Mouse (Mus musculus): ENCODE data around the gene Gpr55. TPM values are rescaled to one million over a fixed set of nuclear protein-coding genes. Genes with fewer than 3 reads are reported as not detected.
A peak's percentile ranks its signal among the peaks of the same experiment; 100 is the strongest.
"Not testable (repeated sequence)": the region's sequence is repeated elsewhere in the genome, so short reads cannot be mapped to it uniquely, and the experiment has no call there.

Gpr55 gene
- total and polyA plus RNA-seq, 2 experiments from 2014 or later: 0.05 to 0.12 TPM

- DNase-seq: no peak
- no peak overlapping the region for H3K4me3 ChIP-seq (ENCODE audit: low read depth, low read length)
- no peaks in the 10 kb centered on the region for H3K9me3 ChIP-seq (ENCODE audit: low read length)
- no peak overlapping the region for H3K27ac ChIP-seq (ENCODE audit: low read depth, low read length)
- ATAC-seq: no peak
- no peaks in the 10 kb centered on the region for H3K36me3 ChIP-seq (ENCODE audit: insufficient read depth)
- no peak overlapping the region for H3K4me2 ChIP-seq (ENCODE audit: low read depth)
- H3K9ac ChIP-seq: no peak overlapping the region
- no peak for TF ChIP-seq CTCF (IDR thresholded peaks at IDR 0.05; ENCODE audit: low read depth)
- H3K27me3 ChIP-seq (ENCODE audit: insufficient read depth, low read length): no peaks in the 10 kb centered on the region
- H3K4me1 ChIP-seq (ENCODE audit: insufficient read depth): no peaks in the 10 kb centered on the region
- WGBS: 73% methylated on average over 4 of the region's 4 CpGs
Observed at GRCm38 (mm10) chr1:85993541-85993940, 32.7 kb upstream of the Gpr55 start.

DNA sequence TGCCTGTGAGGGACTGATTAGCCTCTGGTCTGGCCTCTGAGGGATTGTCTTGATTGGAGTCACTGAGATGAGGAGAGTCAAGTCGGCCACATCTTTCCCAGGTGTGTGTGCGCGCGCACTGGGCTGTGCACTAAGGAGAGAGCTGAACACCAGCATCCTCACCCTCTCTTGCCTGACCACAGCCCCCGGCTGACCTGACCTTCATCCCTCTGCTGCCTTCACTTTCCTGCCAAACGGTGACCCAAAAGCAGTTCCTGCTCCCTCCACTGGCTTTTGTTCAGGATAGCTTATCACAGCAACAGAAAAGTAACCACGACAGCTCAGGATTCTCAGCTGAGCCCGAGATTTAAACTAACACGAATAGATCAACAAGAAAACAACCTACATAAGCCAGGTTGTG, 31.4 kb upstream of the Gpr55 start:
- DNase-seq (no peak), ATAC-seq (no peak)
- Histone ChIP-seq H3K9me3 (ENCODE audit: low read length) (no peaks in the 10 kb centered on the region), H3K4me1 (ENCODE audit: insufficient read depth) (no peaks in the 10 kb centered on the region), H3K27ac (ENCODE audit: low read depth, low read length) (no peak overlapping the region), H3K4me2 (ENCODE audit: low read depth) (no peak overlapping the region), H3K9ac (no peak overlapping the region), H3K4me3 (ENCODE audit: low read depth, low read length) (no peak overlapping the region), H3K27me3 (ENCODE audit: insufficient read depth, low read length) (no peaks in the 10 kb centered on the region), H3K36me3 (ENCODE audit: insufficient read depth) (no peaks in the 10 kb centered on the region)
- no peak for TF ChIP-seq CTCF (IDR thresholded peaks at IDR 0.05; ENCODE audit: low read depth)
- 84% methylated on average over 9 of the region's 9 CpGs for WGBS

- H3K27ac ChIP-seq (ENCODE audit: low read depth, low read length); DNase-seq; H3K36me3 ChIP-seq (ENCODE audit: insufficient read depth); H3K9ac ChIP-seq; ATAC-seq; H3K4me1 ChIP-seq (ENCODE audit: insufficient read depth); H3K4me3 ChIP-seq (ENCODE audit: low read depth, low read length); H3K9me3 ChIP-seq (ENCODE audit: low read length); H3K27me3 ChIP-seq (ENCODE audit: insufficient read depth, low read length); H3K4me2 ChIP-seq (ENCODE audit: low read depth): not testable (repeated sequence)
- 89% methylated on average over 4 of the region's 4 CpGs for WGBS
Observed at GRCm38 (mm10) chr1:85988882-85989281, 28.1 kb upstream of the Gpr55 start.

GRCm38 (mm10) chr1:85988351-85988750, 27.5 kb upstream of the Gpr55 start:
- Histone ChIP-seq H3K4me1 (ENCODE audit: insufficient read depth) (no peaks in the 10 kb centered on the region), H3K27me3 (ENCODE audit: insufficient read depth, low read length) (no peaks in the 10 kb centered on the region), H3K4me3 (ENCODE audit: low read depth, low read length) (no peak overlapping the region), H3K9me3 (ENCODE audit: low read length) (no peaks in the 10 kb centered on the region), H3K9ac (no peak overlapping the region), H3K27ac (ENCODE audit: low read depth, low read length) (no peak overlapping the region), H3K36me3 (ENCODE audit: insufficient read depth) (no peaks in the 10 kb centered on the region), H3K4me2 (ENCODE audit: low read depth) (no peak overlapping the region)
- TF ChIP-seq CTCF (IDR thresholded peaks at IDR 0.05; ENCODE audit: low read depth): no peak
- DNase-seq (no peak), ATAC-seq (no peak)
- WGBS: 79% methylated on average over 4 of the region's 4 CpGs

DNA sequence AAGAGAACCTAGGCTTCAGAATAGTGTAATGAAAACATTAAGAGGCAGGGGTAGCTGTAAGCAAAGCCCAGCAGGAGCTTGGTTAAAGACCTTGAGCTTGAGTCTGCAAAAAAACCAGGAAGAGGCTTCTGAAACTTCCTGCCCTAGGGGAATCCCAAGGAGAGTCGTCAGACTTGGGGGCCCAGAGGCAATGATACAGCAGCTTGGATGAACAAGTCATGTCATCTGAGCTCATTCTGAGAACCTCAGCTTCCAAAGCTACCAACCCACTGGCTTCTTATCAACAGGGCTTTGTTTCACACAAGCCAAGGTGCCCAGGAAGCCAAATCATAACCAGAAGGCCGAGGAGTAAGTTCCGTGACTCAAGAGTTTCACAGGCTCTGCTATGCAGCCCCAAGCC, 25.0 kb upstream of the Gpr55 start:
- Histone ChIP-seq H3K9me3 (ENCODE audit: low read length) (no peaks in the 10 kb centered on the region), H3K36me3 (ENCODE audit: insufficient read depth) (no peaks in the 10 kb centered on the region), H3K4me2 (ENCODE audit: low read depth) (no peak overlapping the region), H3K27ac (ENCODE audit: low read depth, low read length) (no peak overlapping the region), H3K4me3 (ENCODE audit: low read depth, low read length) (no peak overlapping the region), H3K27me3 (ENCODE audit: insufficient read depth, low read length) (no peaks in the 10 kb centered on the region), H3K4me1 (ENCODE audit: insufficient read depth) (no peaks in the 10 kb centered on the region), H3K9ac (no peak overlapping the region)
- no peak for ATAC-seq
- no peak for DNase-seq
- WGBS: 93% methylated on average over 3 of the region's 3 CpGs
- no peak for TF ChIP-seq CTCF (IDR thresholded peaks at IDR 0.05; ENCODE audit: low read depth)

DNA sequence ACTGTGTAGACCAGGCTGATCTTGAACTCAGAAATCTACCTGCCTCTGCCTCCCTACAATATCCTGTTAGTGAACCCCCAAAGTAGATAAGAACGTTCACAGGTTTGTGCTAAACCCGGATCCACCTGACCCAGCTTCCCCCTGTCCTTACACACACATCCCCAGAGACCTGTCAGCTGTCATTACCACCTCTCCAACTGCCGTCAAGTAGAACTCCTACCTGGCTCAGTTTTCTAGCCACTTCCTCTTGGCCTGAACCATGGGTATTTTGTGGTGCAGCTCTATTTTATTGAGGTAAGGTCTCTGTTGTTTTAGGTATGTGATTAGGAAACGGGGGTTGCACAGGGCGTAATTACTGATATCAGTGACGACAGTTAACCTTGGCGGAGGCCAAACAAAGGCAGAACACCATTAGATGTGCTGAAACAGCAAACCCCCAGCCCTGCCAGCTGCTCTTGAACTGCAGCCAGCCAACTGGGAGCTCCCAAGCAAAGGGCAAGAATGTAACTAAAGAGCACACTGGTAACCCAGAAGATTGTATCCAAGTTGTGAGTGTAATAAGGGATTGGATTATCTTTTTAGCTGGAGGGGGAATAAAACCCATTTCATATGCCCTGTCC, 21.0 kb upstream of the Gpr55 start:
- no peak overlapping the region for H3K27ac ChIP-seq (ENCODE audit: low read depth, low read length)
- no peaks in the 10 kb centered on the region for H3K4me1 ChIP-seq (ENCODE audit: insufficient read depth)
- no peak overlapping the region for H3K9ac ChIP-seq
- H3K9me3 ChIP-seq (ENCODE audit: low read length): no peaks in the 10 kb centered on the region
- no peak overlapping the region for H3K4me3 ChIP-seq (ENCODE audit: low read depth, low read length)
- 53% methylated on average over 7 of the region's 7 CpGs for WGBS
- no peaks in the 10 kb centered on the region for H3K36me3 ChIP-seq (ENCODE audit: insufficient read depth)
- TF ChIP-seq CTCF (IDR thresholded peaks at IDR 0.05; ENCODE audit: low read depth): no peak
- H3K27me3 ChIP-seq (ENCODE audit: insufficient read depth, low read length): no peaks in the 10 kb centered on the region
- H3K4me2 ChIP-seq (ENCODE audit: low read depth): no peak overlapping the region
- DNase-seq (peak; percentile 5), ATAC-seq (no peak)

GRCm38 (mm10) chr1:85977709-85978108, 16.9 kb upstream of the Gpr55 start:
- DNase-seq (no peak), ATAC-seq (no peak)
- WGBS: 85% methylated on average over 3 of the region's 3 CpGs
- H3K27ac ChIP-seq (ENCODE audit: low read depth, low read length): no peak overlapping the region
- no peaks in the 10 kb centered on the region for H3K27me3 ChIP-seq (ENCODE audit: insufficient read depth, low read length)
- no peak overlapping the region for H3K4me2 ChIP-seq (ENCODE audit: low read depth)
- no peak for TF ChIP-seq CTCF (IDR thresholded peaks at IDR 0.05; ENCODE audit: low read depth)
- no peak overlapping the region for H3K9ac ChIP-seq
- no peak overlapping the region for H3K4me3 ChIP-seq (ENCODE audit: low read depth, low read length)
- no peaks in the 10 kb centered on the region for H3K4me1 ChIP-seq (ENCODE audit: insufficient read depth)
- H3K36me3 ChIP-seq (ENCODE audit: insufficient read depth): no peaks in the 10 kb centered on the region
- no peaks in the 10 kb centered on the region for H3K9me3 ChIP-seq (ENCODE audit: low read length)
